ENCODE assay signal across 17 mouse cellular contexts in genomic region chr19:55193717-55194394, GRCm38 (mm10). TPM values are rescaled to one million over a fixed set of nuclear protein-coding genes. Genes with fewer than 3 reads are reported as not detected.
A peak's percentile ranks its signal among the peaks of the same experiment; 100 is the strongest.
DNase-seq lines count a peak whose midpoint lies in the region; ATAC-seq and TF ChIP-seq lines count a peak whose summit lies in the region.
"Had no signal": no experiment of that assay in that cellular context is flagged by ENCODE, and none has a peak within 500 bp of the region (broad histone marks: within the 10 kb centered on the region; RNA-seq: fewer than 3 reads in every experiment).

No protein-coding gene starts in this region.

- no peak overlapping the region for H3K4me2 ChIP-seq in embryonic facial prominence, embryonic 11.5 days (ENCODE audit: low read depth, low read length)
- H3K4me2 ChIP-seq in kidney, embryonic 16.5 days (replicated peaks; ENCODE audit: low read depth, low read length), result no peak overlapping the region
- no peak overlapping the region for H3K4me2 ChIP-seq in midbrain, embryonic 11.5 days
- H3K4me2 ChIP-seq in midbrain, embryonic 14.5 days (ENCODE audit: low read length), result no peak overlapping the region
- H3K4me2 ChIP-seq in stomach, postnatal 0 days (replicated peaks; ENCODE audit: low read depth), result no peak overlapping the region
- H3K4me2 ChIP-seq: heart, embryonic 13.5 days; limb, embryonic 12.5 days; neural tube, embryonic 13.5 days had no signal

- WGBS in embryonic facial prominence, embryonic 11.5 days, result 65% methylated on average over 11 of the region's 11 CpGs
- WGBS in embryonic facial prominence, embryonic 10.5 days, result 74% methylated on average over 11 of the region's 11 CpGs
- WGBS in kidney, embryonic 16.5 days, result 70% methylated on average over 11 of the region's 11 CpGs
- WGBS in midbrain, embryonic 11.5 days, result 63% methylated on average over 11 of the region's 11 CpGs
- WGBS in midbrain, embryonic 14.5 days, result 62% methylated on average over 11 of the region's 11 CpGs
- 66% methylated on average over 11 of the region's 11 CpGs for WGBS in stomach, postnatal 0 days

- H3K36me3 ChIP-seq in embryonic facial prominence, embryonic 11.5 days (replicated peaks; ENCODE audit: control insufficient read depth, insufficient read depth, low read depth, low read length), result no peaks in the 10 kb centered on the region
- no peaks in the 10 kb centered on the region for H3K36me3 ChIP-seq in embryonic facial prominence, embryonic 10.5 days (replicated peaks)
- no peaks in the 10 kb centered on the region for H3K36me3 ChIP-seq in kidney, embryonic 16.5 days (ENCODE audit: insufficient read depth, low read length)
- H3K36me3 ChIP-seq in midbrain, embryonic 11.5 days (ENCODE audit: control insufficient read depth, insufficient read depth, low read length), result no peaks in the 10 kb centered on the region
- H3K36me3 ChIP-seq in midbrain, embryonic 14.5 days (ENCODE audit: control insufficient read depth, insufficient read depth, low read length), result no peaks in the 10 kb centered on the region
- H3K36me3 ChIP-seq in stomach, postnatal 0 days (ENCODE audit: control insufficient read depth, insufficient read depth, low read length), result no peaks in the 10 kb centered on the region
- H3K36me3 ChIP-seq: heart, embryonic 13.5 days; limb, embryonic 12.5 days; neural tube, embryonic 13.5 days had no signal

- TF ChIP-seq CTCF in stomach, postnatal 0 days (IDR thresholded peaks at IDR 0.05; ENCODE audit: low read depth), result no peak

- no peak overlapping the region for H3K27ac ChIP-seq in embryonic facial prominence, embryonic 11.5 days (replicated peaks; ENCODE audit: low read depth, low read length)
- no peak overlapping the region for H3K27ac ChIP-seq in embryonic facial prominence, embryonic 10.5 days (replicated peaks)
- peak overlapping the region; percentile 47; the same call in 1 of the 2 replicates for H3K27ac ChIP-seq in kidney, embryonic 16.5 days (ENCODE audit: low read length)
- no peak overlapping the region for H3K27ac ChIP-seq in midbrain, embryonic 11.5 days (ENCODE audit: low read depth, low read length)
- H3K27ac ChIP-seq in midbrain, embryonic 14.5 days (replicated peaks; ENCODE audit: low read depth, low read length), result no peak overlapping the region
- no peak overlapping the region; the same call in 1 of the 2 replicates for H3K27ac ChIP-seq in stomach, postnatal 0 days (replicated peaks)
- H3K27ac ChIP-seq: heart, embryonic 13.5 days; neural tube, embryonic 13.5 days had no signal

- 0 out of 2 replicates have a peak, but pooled peaks have one; percentile 12 for ATAC-seq in embryonic facial prominence, embryonic 11.5 days (replicated peaks; ENCODE audit: insufficient number of reproducible peaks, low FRiP score, low TSS enrichment, low read depth)
- ATAC-seq in kidney, embryonic 16.5 days (ENCODE audit: low FRiP score, low TSS enrichment), result peak; percentile 76
- ATAC-seq in midbrain, embryonic 11.5 days (ENCODE audit: low FRiP score), result no peak
- no peak for ATAC-seq in midbrain, embryonic 14.5 days (ENCODE audit: low FRiP score, low TSS enrichment)
- ATAC-seq in stomach, postnatal 0 days (ENCODE audit: low FRiP score, low TSS enrichment), result peak; percentile 47
- ATAC-seq: forebrain, embryonic 16.5 days had no signal

- no peaks in the 10 kb centered on the region for H3K9me3 ChIP-seq in embryonic facial prominence, embryonic 11.5 days (replicated peaks; ENCODE audit: control insufficient read depth, low read length)
- no peaks in the 10 kb centered on the region for H3K9me3 ChIP-seq in embryonic facial prominence, embryonic 10.5 days
- H3K9me3 ChIP-seq in kidney, embryonic 16.5 days (ENCODE audit: low read length), result no peaks in the 10 kb centered on the region
- H3K9me3 ChIP-seq in midbrain, embryonic 11.5 days (ENCODE audit: control insufficient read depth, low read length), result no peaks in the 10 kb centered on the region
- H3K9me3 ChIP-seq in midbrain, embryonic 14.5 days (ENCODE audit: control insufficient read depth, low read length), result no peaks in the 10 kb centered on the region
- H3K9me3 ChIP-seq in stomach, postnatal 0 days (ENCODE audit: control insufficient read depth, low read length), result no peaks in the 10 kb centered on the region
- H3K9me3 ChIP-seq: heart, embryonic 13.5 days; limb, embryonic 12.5 days; neural tube, embryonic 13.5 days had no signal

- H3K4me3 ChIP-seq in embryonic facial prominence, embryonic 11.5 days (ENCODE audit: low read depth, low read length), result no peak overlapping the region
- no peak overlapping the region for H3K4me3 ChIP-seq in embryonic facial prominence, embryonic 10.5 days
- H3K4me3 ChIP-seq in kidney, embryonic 16.5 days (ENCODE audit: low read length), result no peak overlapping the region
- no peak overlapping the region for H3K4me3 ChIP-seq in midbrain, embryonic 11.5 days (ENCODE audit: low read depth, low read length)
- no peak overlapping the region for H3K4me3 ChIP-seq in midbrain, embryonic 14.5 days (replicated peaks; ENCODE audit: low read depth, low read length)
- no peak overlapping the region for H3K4me3 ChIP-seq in stomach, postnatal 0 days (ENCODE audit: low read depth, low read length)
- H3K4me3 ChIP-seq: heart, embryonic 13.5 days; layer of hippocampus, adult 2 months; limb, embryonic 12.5 days; neural tube, embryonic 13.5 days had no signal

- no peak for DNase-seq in embryonic facial prominence, embryonic 11.5 days (ENCODE audit: low spot score)
- DNase-seq in embryonic facial prominence, embryonic 10.5 days (ENCODE audit: low spot score), result no peak
- DNase-seq in kidney, postnatal 10 days, result no peak
- peak; percentile 56 for DNase-seq in midbrain, embryonic 11.5 days (ENCODE audit: low spot score, missing footprints)
- DNase-seq in midbrain, embryonic 14.5 days, result no peak
- no peak for DNase-seq in stomach, postnatal 0 days (ENCODE audit: low spot score)
- DNase-seq in ovary, postnatal 14 days (ENCODE audit: low spot score), result no peak
- DNase-seq: cerebellum, adult 9-11 months; retina, postnatal 1 day; thymus, postnatal 4 days had no signal

- no peak for TF ChIP-seq EP300 in stomach, postnatal 0 days (optimal IDR thresholded peaks at IDR 0.05)

- H3K27me3 ChIP-seq in embryonic facial prominence, embryonic 11.5 days (ENCODE audit: control insufficient read depth, insufficient read depth, low read length), result no peaks in the 10 kb centered on the region
- no peaks in the 10 kb centered on the region for H3K27me3 ChIP-seq in embryonic facial prominence, embryonic 10.5 days (replicated peaks; ENCODE audit: low read depth, poor library complexity, severe bottlenecking)
- no peaks in the 10 kb centered on the region for H3K27me3 ChIP-seq in kidney, embryonic 16.5 days (ENCODE audit: insufficient read depth, low read length)
- no peaks in the 10 kb centered on the region for H3K27me3 ChIP-seq in midbrain, embryonic 11.5 days (ENCODE audit: control insufficient read depth, insufficient read depth, low read length)
- no peaks in the 10 kb centered on the region for H3K27me3 ChIP-seq in midbrain, embryonic 14.5 days (ENCODE audit: control insufficient read depth, insufficient read depth, low read length)
- no peaks in the 10 kb centered on the region for H3K27me3 ChIP-seq in stomach, postnatal 0 days (ENCODE audit: control insufficient read depth, insufficient read depth, low read length)
- H3K27me3 ChIP-seq: CH12.LX; limb, embryonic 12.5 days; neural tube, embryonic 13.5 days had no signal

- no peaks in the 10 kb centered on the region for H3K4me1 ChIP-seq in embryonic facial prominence, embryonic 11.5 days (ENCODE audit: control insufficient read depth, insufficient read depth, low read length)
- peaks cover 12% of the 10 kb centered on the region for H3K4me1 ChIP-seq in embryonic facial prominence, embryonic 10.5 days
- no peaks in the 10 kb centered on the region for H3K4me1 ChIP-seq in kidney, embryonic 16.5 days (ENCODE audit: insufficient read depth, low read length)
- 0 out of 2 replicates have a peak, but pooled peaks cover 3% of the 10 kb centered on the region for H3K4me1 ChIP-seq in midbrain, embryonic 11.5 days (ENCODE audit: control insufficient read depth, insufficient read depth, low read length)
- H3K4me1 ChIP-seq in midbrain, embryonic 14.5 days (ENCODE audit: control insufficient read depth, insufficient read depth, low read length), result no peaks in the 10 kb centered on the region
- H3K4me1 ChIP-seq in stomach, postnatal 0 days (replicated peaks; ENCODE audit: control insufficient read depth, insufficient read depth), result no peaks in the 10 kb centered on the region
- H3K4me1 ChIP-seq: neural tube, embryonic 13.5 days had no signal

- no peak overlapping the region for H3K9ac ChIP-seq in embryonic facial prominence, embryonic 11.5 days (replicated peaks; ENCODE audit: low read length)
- H3K9ac ChIP-seq in kidney, embryonic 16.5 days (replicated peaks; ENCODE audit: low read length), result no peak overlapping the region
- no peak overlapping the region for H3K9ac ChIP-seq in midbrain, embryonic 11.5 days (ENCODE audit: low read length)
- H3K9ac ChIP-seq in midbrain, embryonic 14.5 days (replicated peaks; ENCODE audit: low read length), result no peak overlapping the region
- no peak overlapping the region for H3K9ac ChIP-seq in stomach, postnatal 0 days (ENCODE audit: low read length)
- H3K9ac ChIP-seq: heart, embryonic 13.5 days; limb, embryonic 12.5 days; neural tube, embryonic 13.5 days had no signal

RNA-seq across cellular contexts. Expression of gene Tectb, which starts 13.3 kb away (rescaled TPM):
- not detected in 2 replicates for polyA plus RNA-seq in embryonic facial prominence, embryonic 11.5 days (2014; fragmentation: Nextera tagmentation; extraction: Ambion mirVana)
- not detected in 2 replicates for polyA plus RNA-seq in embryonic facial prominence, embryonic 10.5 days (2016; fragmentation: Nextera tagmentation; extraction: Ambion mirVana)
- polyA plus RNA-seq in kidney, embryonic 16.5 days (2015; fragmentation: Nextera tagmentation; extraction: Ambion mirVana), result not detected in 2 replicates
- 0.05 TPM in 1 of 2 replicates, not detected in the other for polyA plus RNA-seq in midbrain, embryonic 11.5 days (2014; fragmentation: Nextera tagmentation; extraction: Ambion mirVana)
- polyA plus RNA-seq in midbrain, embryonic 14.5 days (2014; fragmentation: Nextera tagmentation; extraction: Ambion mirVana), result 0.65 and 0.68 TPM in 2 replicates
- polyA plus RNA-seq in stomach, postnatal 0 days (2015; fragmentation: Nextera tagmentation; extraction: Ambion mirVana), result 0.16 and 0.23 TPM in 2 replicates
- polyA plus RNA-seq: forebrain, embryonic 16.5 days; heart, embryonic 13.5 days; limb, embryonic 12.5 days had no signal

RNA-seq across cellular contexts. Expression of gene Gucy2g, which starts 47.2 kb away (rescaled TPM):
- polyA plus RNA-seq in embryonic facial prominence, embryonic 11.5 days (2014; fragmentation: Nextera tagmentation; extraction: Ambion mirVana), result not detected in 2 replicates
- polyA plus RNA-seq in embryonic facial prominence, embryonic 10.5 days (2016; fragmentation: Nextera tagmentation; extraction: Ambion mirVana), result not detected in 2 replicates
- polyA plus RNA-seq in kidney, embryonic 16.5 days (2015; fragmentation: Nextera tagmentation; extraction: Ambion mirVana), result 0.05 and 0.10 TPM in 2 replicates
- not detected in 2 replicates for polyA plus RNA-seq in midbrain, embryonic 11.5 days (2014; fragmentation: Nextera tagmentation; extraction: Ambion mirVana)
- 0.07 and 0.18 TPM in 2 replicates for polyA plus RNA-seq in midbrain, embryonic 14.5 days (2014; fragmentation: Nextera tagmentation; extraction: Ambion mirVana)
- 0.08 TPM in 2 replicates for polyA plus RNA-seq in stomach, postnatal 0 days (2015; fragmentation: Nextera tagmentation; extraction: Ambion mirVana)
- polyA plus RNA-seq: forebrain, embryonic 16.5 days; heart, embryonic 13.5 days; limb, embryonic 12.5 days; neural tube, embryonic 13.5 days had no signal

RNA-seq across cellular contexts. Expression of gene Acsl5, which starts 57.9 kb away (rescaled TPM):
- polyA plus RNA-seq in embryonic facial prominence, embryonic 11.5 days (2014; fragmentation: Nextera tagmentation; extraction: Ambion mirVana), result 30.0 and 30.6 TPM in 2 replicates
- 24.0 and 27.4 TPM in 2 replicates for polyA plus RNA-seq in embryonic facial prominence, embryonic 10.5 days (2016; fragmentation: Nextera tagmentation; extraction: Ambion mirVana)
- 58.4 and 59.0 TPM in 2 replicates for polyA plus RNA-seq in kidney, embryonic 16.5 days (2015; fragmentation: Nextera tagmentation; extraction: Ambion mirVana)
- 17.3 and 18.1 TPM in 2 replicates for polyA plus RNA-seq in midbrain, embryonic 11.5 days (2014; fragmentation: Nextera tagmentation; extraction: Ambion mirVana)
- 7.3 and 12.6 TPM in 2 replicates for polyA plus RNA-seq in midbrain, embryonic 14.5 days (2014; fragmentation: Nextera tagmentation; extraction: Ambion mirVana)
- 62.7 and 63.2 TPM in 2 replicates for polyA plus RNA-seq in stomach, postnatal 0 days (2015; fragmentation: Nextera tagmentation; extraction: Ambion mirVana)

Comparison
In these comparisons a context has a peak if more than half of its experiments do, and no peak if none do; other contexts are left out.
1. ATAC-seq: peak in embryonic facial prominence, embryonic 11.5 days (single experiment), kidney, embryonic 16.5 days (single experiment) and stomach, postnatal 0 days (single experiment); none in midbrain, embryonic 11.5 days (single experiment) and midbrain, embryonic 14.5 days (single experiment).